Mouse (Mus musculus) thymus, adult 2 months (tissue): ENCODE data around the gene P2ry6. TPM values are rescaled to one million over a fixed set of nuclear protein-coding genes. Genes with fewer than 3 reads are reported as not detected.

ENCODE experiments used
- DNase-seq: peaks from one replicate; pipeline ENCODE4 v3.0.0; 2021
- H3K27ac ChIP-seq: fragments of 200-500 bp; 2 replicates; pipeline ENCODE4 v1.5.1; 2012; ENCODE audit warnings: low read length, control low read depth; ENCODE audit not compliant: control insufficient read depth, insufficient read depth
- H3K27me3 ChIP-seq: fragments of 200-500 bp; 2 replicates; pipeline ENCODE4 v1.6.1; 2012; ENCODE audit warnings: mild to moderate bottlenecking, low read length, moderate library complexity, mixed read lengths; ENCODE audit not compliant: control insufficient read depth, insufficient read depth
- H3K36me3 ChIP-seq: fragments of 200-500 bp; 2 replicates; pipeline ENCODE4 v1.6.1; 2012; ENCODE audit warnings: mild to moderate bottlenecking, low read length, moderate library complexity; ENCODE audit not compliant: control insufficient read depth, insufficient read depth
- H3K4me1 ChIP-seq: fragments of 200-500 bp; replicated peaks from 2 replicates; pipeline ENCODE4 v1.6.1; 2012; ENCODE audit warnings: low read length; ENCODE audit not compliant: control insufficient read depth, insufficient read depth
- H3K4me3 ChIP-seq: fragments of 200-500 bp; 2 replicates; pipeline ENCODE4 v1.5.1; 2012; ENCODE audit warnings: mild to moderate bottlenecking, low read length, control low read depth, moderate library complexity; ENCODE audit not compliant: control insufficient read depth, insufficient read depth
- CTCF ChIP-seq: fragments of 200-500 bp; IDR thresholded peaks from 2 replicates; pipeline ENCODE4 v1.5.1; 2012; ENCODE audit warnings: mild to moderate bottlenecking, control low read depth, low read length, moderate library complexity, borderline replicate concordance; ENCODE audit not compliant: control insufficient read depth, poor library complexity, insufficient read depth; ENCODE audit errors: extremely low read depth
- POLR2A ChIP-seq: fragments of 200-500 bp; IDR thresholded peaks from 2 replicates; pipeline ENCODE4 v1.6.1; 2012; ENCODE audit warnings: mild to moderate bottlenecking, low read length, control low read depth, moderate library complexity; ENCODE audit not compliant: control insufficient read depth, poor library complexity, insufficient read depth; ENCODE audit errors: extremely low read depth
- WGBS: fragments of 180-500 bp; shearing (Covaris S2); methylation state at CpG from one replicate; pipeline ENCODE4 v1.1.7; 2018; 5-methylcytosine and 5-hydroxymethylcytosine counted together
- polyA plus RNA-seq: library from polyadenylated mRNA; depleted of rRNA; stranded (reverse); fragments of >200 nt; gene quantifications from 2 replicates; pipeline ENCODE4 v1.2.3, GENCODE M21; 2012

Gene P2ry6
- polyA plus RNA-seq, 1 experiment = 36.0 TPM

DNA sequence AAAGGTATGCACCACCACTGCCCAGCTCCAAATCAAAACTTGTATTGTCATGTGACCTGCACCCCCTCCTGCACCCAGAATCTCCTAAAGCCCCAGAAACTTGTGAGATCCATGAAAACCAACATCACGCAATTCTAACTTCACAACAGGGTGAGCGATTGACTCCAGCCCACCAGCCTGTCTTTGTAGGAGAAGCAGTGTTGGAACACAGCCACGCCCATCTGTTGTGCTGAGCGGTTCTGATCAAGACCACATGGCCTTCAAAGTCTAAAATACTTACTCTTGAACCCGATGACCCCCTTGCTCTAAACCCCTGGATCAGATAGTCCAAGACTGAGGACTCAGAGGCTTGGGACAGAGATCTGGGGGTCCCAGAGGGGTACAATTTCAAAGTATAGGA lies 25.2 kb upstream of the P2ry6 start:
- no peak for TF ChIP-seq POLR2A
- DNase-seq = no peak
- WGBS = 95% methylated on average over 5 of the region's 5 CpGs
- H3K36me3 ChIP-seq = no peaks in the 10 kb centered on the region
- no peaks in the 10 kb centered on the region for H3K27me3 ChIP-seq
- no peak overlapping the region for H3K27ac ChIP-seq
- H3K4me3 ChIP-seq = no peak overlapping the region
- H3K4me1 ChIP-seq = no peaks in the 10 kb centered on the region

DNA sequence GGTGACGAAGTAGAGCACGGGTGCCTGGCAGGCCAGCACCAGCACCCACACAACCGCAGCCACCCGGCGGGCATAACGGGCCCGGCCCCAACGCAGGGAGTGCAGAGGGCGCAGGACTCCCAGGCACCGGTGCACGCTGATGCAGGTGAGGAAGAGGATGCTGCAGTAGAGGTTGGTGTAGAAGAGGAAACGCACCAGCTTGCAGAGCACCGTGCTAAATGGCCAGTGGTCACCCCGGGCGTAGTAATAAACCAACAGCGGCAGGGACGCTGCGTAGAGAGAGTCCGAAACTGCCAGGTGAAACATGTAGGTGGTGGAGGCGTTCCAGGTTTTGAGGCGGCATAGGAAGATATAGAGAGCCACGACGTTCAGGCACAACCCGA lies 24.1 kb upstream of the P2ry6 start:
- Histone ChIP-seq H3K27ac (no peak overlapping the region), H3K4me1 (no peaks in the 10 kb centered on the region), H3K4me3 (no peak overlapping the region), H3K36me3 (no peaks in the 10 kb centered on the region), H3K27me3 (no peaks in the 10 kb centered on the region)
- no peak for DNase-seq
- TF ChIP-seq POLR2A (no peak), CTCF (no peak)
- 98% methylated on average over 24 of the region's 24 CpGs for WGBS

DNA sequence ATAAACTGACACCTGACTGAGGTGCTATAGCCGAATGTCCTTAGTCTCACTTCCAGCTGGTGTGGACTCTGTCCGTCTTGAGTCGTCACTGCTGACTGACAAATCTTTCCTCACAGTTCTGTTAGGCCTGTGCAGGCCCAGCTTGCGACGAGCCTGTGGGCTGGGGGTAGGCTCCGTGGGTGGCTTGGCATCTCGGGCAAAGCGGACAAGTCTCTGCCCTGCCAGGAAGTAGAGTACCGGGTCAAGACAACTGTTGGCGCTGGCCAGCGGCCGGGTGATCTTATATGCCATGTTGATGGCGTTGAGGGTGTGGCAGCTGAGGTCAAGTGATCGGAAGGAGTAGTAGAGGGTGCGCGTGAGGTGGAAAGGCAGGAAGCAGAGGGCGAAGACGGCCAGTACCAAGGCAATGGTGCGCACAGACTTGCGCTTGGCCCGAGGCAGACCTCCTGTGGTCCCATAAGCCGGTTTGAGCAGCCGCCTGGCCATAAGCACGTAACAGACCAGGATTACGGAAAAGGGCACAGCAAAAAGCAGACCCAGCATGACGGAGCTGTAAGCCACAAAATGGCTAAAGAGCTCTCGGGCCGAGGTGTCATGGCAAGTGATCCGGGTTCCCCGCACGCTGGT lies 23.6 kb upstream of the P2ry6 start:
- no peak for DNase-seq
- H3K27ac ChIP-seq = no peak overlapping the region
- H3K4me1 ChIP-seq = no peaks in the 10 kb centered on the region
- 98% methylated on average over 31 of the region's 31 CpGs for WGBS
- TF ChIP-seq CTCF = no peak
- no peaks in the 10 kb centered on the region for H3K36me3 ChIP-seq
- H3K4me3 ChIP-seq = no peak overlapping the region
- no peaks in the 10 kb centered on the region for H3K27me3 ChIP-seq

DNA sequence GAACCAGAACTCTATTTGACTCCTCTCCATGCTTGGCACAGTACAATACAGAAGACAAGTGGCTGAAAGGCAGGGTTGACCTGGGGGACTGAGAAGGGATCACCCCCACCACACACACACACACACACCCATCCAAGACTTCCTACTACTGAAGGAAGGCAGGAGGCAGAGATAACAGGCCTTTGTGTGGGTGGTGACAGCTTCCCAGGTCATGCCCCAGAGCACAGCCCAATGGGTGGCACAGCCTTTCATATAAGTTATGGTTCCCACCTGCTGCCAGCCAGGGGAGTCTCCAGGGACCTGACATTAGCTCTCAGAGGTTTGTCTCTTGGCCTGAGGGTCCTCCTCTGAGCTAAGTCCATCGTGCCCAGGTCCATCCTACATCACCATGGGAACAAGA lies 22.8 kb upstream of the P2ry6 start:
- WGBS = 76% methylated on average over 1 of the region's 1 CpGs
- H3K27me3 ChIP-seq = no peaks in the 10 kb centered on the region
- no peaks in the 10 kb centered on the region for H3K4me1 ChIP-seq
- H3K4me3 ChIP-seq = no peak overlapping the region
- no peak overlapping the region for H3K27ac ChIP-seq
- no peaks in the 10 kb centered on the region for H3K36me3 ChIP-seq
- no peak for TF ChIP-seq POLR2A
- no peak for TF ChIP-seq CTCF
- no peak for DNase-seq

DNA sequence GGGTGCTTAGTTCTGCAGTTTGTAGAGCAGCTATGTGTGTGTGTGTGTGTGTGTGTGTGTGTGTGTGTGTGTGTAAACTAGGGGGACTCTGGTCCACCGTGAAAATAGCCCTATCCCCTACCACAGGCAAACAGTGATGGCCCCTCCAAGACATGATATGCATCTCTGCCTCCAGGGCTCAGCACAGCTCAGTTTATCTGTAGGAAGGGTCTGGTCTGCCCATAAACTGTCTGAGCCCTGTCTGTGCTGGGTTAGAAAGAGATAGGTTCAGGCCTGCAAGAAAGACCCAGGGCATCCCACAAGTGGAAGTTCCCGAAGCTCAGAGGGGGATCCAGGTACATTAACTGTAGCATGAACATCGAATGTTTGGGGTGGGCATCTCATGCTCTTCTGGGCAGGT lies 21.5 kb upstream of the P2ry6 start:
- WGBS = 90% methylated on average over 3 of the region's 3 CpGs
- no peaks in the 10 kb centered on the region for H3K36me3 ChIP-seq
- no peak overlapping the region for H3K27ac ChIP-seq
- H3K4me1 ChIP-seq = peaks cover 2% of the 10 kb centered on the region; the same call in 1 of the 2 replicates
- no peaks in the 10 kb centered on the region for H3K27me3 ChIP-seq
- no peak overlapping the region for H3K4me3 ChIP-seq
- no peak for DNase-seq
- TF ChIP-seq POLR2A = no peak
- no peak for TF ChIP-seq CTCF

DNA sequence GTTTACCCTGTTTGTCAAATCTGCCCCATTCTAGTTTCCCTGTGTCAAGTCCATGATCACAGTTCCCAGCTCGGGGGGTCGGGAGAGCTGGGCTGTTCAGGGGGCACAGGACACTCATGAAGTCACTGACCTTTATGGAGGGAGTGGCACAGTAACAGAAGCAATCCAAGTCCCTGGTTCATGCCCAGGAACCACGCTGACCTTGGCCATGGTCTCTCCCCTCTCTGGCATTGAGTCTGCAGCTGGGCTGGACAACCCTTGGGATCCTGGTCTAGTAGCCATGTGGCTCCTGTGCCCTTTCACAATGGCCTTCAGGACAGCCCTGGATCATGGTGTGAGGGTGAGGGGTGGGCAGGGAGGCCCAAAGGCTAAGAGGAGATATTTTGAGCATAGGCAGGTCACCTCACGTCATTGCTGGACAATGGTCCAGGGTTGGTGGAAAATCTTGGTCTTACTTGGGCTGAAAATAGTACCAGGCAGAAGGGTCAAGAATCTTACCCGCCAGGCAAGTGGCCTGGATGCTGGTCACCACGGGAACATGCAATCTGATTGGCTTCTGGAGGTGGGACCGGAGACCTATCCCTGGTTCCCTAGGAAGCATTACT lies 20.9 kb upstream of the P2ry6 start:
- Histone ChIP-seq H3K36me3 (no peaks in the 10 kb centered on the region), H3K4me3 (no peak overlapping the region), H3K27me3 (no peaks in the 10 kb centered on the region), H3K27ac (no peak overlapping the region), H3K4me1 (peaks cover 2% of the 10 kb centered on the region; the same call in 1 of the 2 replicates)
- DNase-seq = no peak
- TF ChIP-seq CTCF (no peak), POLR2A (no peak)
- 98% methylated on average over 7 of the region's 7 CpGs for WGBS

DNA sequence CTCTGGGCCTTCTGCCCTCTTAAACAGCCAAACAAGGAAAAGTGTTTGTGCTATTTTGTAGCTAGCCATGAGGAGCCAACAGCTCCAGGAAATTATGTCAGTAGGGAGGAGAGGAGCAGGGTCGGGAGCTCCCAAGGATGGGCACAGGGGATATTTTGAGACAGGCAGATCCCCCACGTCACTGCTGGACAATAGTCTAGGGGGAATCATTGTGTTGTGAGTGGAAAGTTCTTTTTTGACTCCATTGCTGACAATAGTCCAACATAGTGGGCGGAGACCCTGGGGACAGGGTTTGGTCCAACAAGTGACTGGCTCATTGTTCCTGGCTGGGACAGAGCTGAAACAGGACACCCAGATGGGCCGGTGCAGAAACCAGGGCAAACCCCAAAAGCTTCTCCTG lies 18.7 kb upstream of the P2ry6 start:
- Histone ChIP-seq H3K4me3 (no peak overlapping the region), H3K4me1 (peaks cover 2% of the 10 kb centered on the region; the same call in 1 of the 2 replicates), H3K36me3 (no peaks in the 10 kb centered on the region), H3K27me3 (no peaks in the 10 kb centered on the region), H3K27ac (no peak overlapping the region)
- 97% methylated on average over 4 of the region's 4 CpGs for WGBS
- TF ChIP-seq CTCF (no peak), POLR2A (no peak)
- DNase-seq = no peak
